Mouse (Mus musculus): ENCODE measurements at regions not wholly inside any gene's neighbourhood (a gene's known extent, or its start where the extent isn't known, plus 50 kb on each side); places are given as distances from the start of the nearest gene placed in this dataset.

- TF ChIP-seq POLR2A (IDR thresholded peaks at IDR 0.05; ENCODE audit: control insufficient read depth, extremely low read depth, insufficient read depth, low read length, poor library complexity) (no peak), CTCF (IDR thresholded peaks at IDR 0.05; ENCODE audit: borderline replicate concordance, control insufficient read depth, extremely low read depth, insufficient read depth, low read length, poor library complexity) (no peak)
These were observed 257.8 kb upstream of the Rbfox1 start for GRCm38 (mm10) chr16:5627117-5627909.
